Mouse (Mus musculus): ENCODE data around the gene Olfr1316.

Olfr1316 gene

GRCm38 (mm10) chr2:112134877-112135276 lies at the start of gene Olfr1316:
TSS of gene Olfr1316 (minus strand) at chr2:112134977.
- DNase-seq, result no peak

DNA sequence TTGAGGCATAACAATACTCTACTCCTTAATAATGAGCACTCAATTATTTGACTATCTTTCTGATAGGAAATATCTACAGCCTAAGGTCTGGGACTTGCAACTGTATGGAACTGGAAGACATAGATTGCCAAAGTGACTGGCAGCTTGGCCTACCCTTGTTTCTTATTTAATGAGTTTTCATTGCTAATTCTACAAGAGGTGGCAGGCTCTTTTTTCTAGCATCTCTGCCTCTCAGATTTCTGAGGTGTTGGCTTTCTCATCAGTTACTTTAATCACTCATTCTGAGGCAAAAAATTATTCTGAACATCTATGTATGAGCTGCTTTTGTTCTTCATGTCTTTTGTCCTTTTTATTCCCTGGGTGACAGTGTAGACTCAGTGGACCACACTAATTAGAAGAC lies 19.1 kb upstream of the Olfr1316 start, which contains the start of gene Olfr1318:
Olfr1318 (plus strand) TSS at position 301 of the 400 bp plus-strand sequence.
- DNase-seq, result no peak

- DNase-seq, result no peak
These were observed 5.3 kb upstream of the Olfr1316 start, which contains the start of gene Olfr1317 for GRCm38 (mm10) chr2:112140029-112140428. TSS of gene Olfr1317 (plus strand) at chr2:112140329.

DNA sequence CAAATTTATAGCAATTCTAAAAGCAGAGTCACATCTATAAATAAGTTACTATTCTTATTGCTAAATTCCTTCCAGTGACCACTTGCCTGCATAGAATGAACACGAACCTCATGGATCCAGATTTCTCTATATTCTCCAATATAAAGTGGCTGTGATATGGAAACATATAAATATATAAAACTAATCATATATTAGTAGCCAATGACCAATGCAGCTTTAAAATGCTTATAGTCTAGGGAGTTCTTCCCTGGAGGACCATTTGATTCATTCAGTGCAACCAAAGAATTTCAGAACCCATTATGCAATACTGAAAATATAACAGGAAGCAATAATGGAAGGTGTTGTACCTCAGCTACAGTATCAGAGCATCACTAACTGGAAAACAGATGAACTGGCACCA lies 19.4 kb downstream of the Olfr1316 start, which contains the start of gene Olfr1315-ps1:
Olfr1315-ps1 (minus strand) TSS at position 101 of the 400 bp plus-strand sequence.
- no peak for DNase-seq

DNA sequence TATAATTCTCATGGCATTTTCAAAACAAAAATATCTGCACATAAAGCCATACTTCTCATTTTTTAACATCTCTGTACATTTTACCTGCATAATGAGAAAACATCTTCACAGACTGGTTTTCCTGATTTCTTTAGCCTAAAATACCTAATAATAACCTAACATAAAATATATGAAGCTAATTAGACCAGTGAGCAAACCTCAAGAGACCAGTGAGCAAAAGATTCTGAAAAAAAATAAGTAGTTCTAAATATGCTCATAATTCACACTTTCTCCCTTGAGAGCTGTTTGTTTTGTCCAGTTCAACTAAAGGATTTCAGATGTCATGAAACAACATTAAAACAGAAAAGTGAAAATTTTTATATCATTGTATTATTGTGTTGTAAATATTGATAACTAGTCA lies 38.1 kb downstream of the Olfr1316 start, which contains the start of gene Olfr1314:
Olfr1314 (minus strand) TSS at position 101 of the 400 bp plus-strand sequence.
- no peak for DNase-seq

- DNase-seq, result no peak
These were observed 57.0 kb downstream of the Olfr1316 start, which contains the start of gene Olfr1313 for GRCm38 (mm10) chr2:112077743-112078142. TSS of gene Olfr1313 (minus strand) at chr2:112077843.

Data from cerebellum, postnatal 25 days (tissue).